Comparison of ENCODE assay signal across 17 mouse cellular contexts in the genomic region with DNA sequence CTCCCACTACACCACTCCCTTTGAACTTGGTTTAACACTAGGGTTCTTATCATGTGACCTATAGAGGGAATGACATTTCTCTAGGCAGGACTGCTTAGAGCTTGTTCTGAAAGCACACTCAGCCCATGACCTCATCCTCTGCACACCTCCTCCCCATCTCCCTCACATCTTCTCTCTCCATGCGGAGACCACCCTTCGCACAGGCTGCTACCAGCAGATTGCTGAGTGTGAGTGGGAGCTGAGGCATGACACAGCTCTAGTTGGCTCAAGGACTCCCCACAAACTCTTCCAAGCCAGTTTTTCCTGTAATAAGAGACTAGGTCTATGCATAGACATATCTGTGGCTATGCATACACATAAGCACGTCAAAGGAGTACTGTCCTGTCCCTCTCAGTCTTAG.
"Had no signal": no experiment of that assay in that cellular context is flagged by ENCODE, and none has a peak within 500 bp of the region (broad histone marks: within the 10 kb centered on the region; RNA-seq: fewer than 3 reads in every experiment).

No protein-coding gene starts in this region.

- H3K4me3 ChIP-seq: liver, embryonic 15.5 days; lung, embryonic 15.5 days; megakaryocyte, embryonic 14.5 days; midbrain, embryonic 13.5 days; midbrain, embryonic 15.5 days; neural tube, embryonic 12.5 days had no signal

- H3K27ac ChIP-seq: liver, embryonic 15.5 days; lung, embryonic 15.5 days; macrophage; midbrain, embryonic 13.5 days; midbrain, embryonic 15.5 days; neural tube, embryonic 12.5 days had no signal

- H3K9ac ChIP-seq: liver, embryonic 15.5 days; liver, postnatal 0 days; lung, embryonic 15.5 days; midbrain, embryonic 13.5 days; midbrain, embryonic 15.5 days; neural tube, embryonic 12.5 days had no signal

- DNase-seq: liver, postnatal 0 days; lung, adult 2 months; lung, postnatal 10 days; right cerebral cortex, postnatal 14 days; right cerebral cortex, postnatal 4 days; spleen, adult 18-20 months; thymus, adult 18-20 months; thymus, postnatal 14 days; thymus, postnatal 36 days had no signal

- H3K36me3 ChIP-seq: liver, embryonic 15.5 days; lung, embryonic 15.5 days; midbrain, embryonic 13.5 days; midbrain, embryonic 15.5 days; neural tube, embryonic 12.5 days had no signal

- ATAC-seq: liver, postnatal 0 days; midbrain, embryonic 13.5 days; midbrain, embryonic 15.5 days had no signal

- H3K9me3 ChIP-seq: liver, embryonic 15.5 days; lung, embryonic 15.5 days; midbrain, embryonic 13.5 days; midbrain, embryonic 15.5 days; neural tube, embryonic 12.5 days had no signal

- H3K4me2 ChIP-seq: liver, embryonic 15.5 days; lung, embryonic 15.5 days; midbrain, embryonic 11.5 days; midbrain, embryonic 13.5 days; midbrain, embryonic 15.5 days; neural tube, embryonic 12.5 days had no signal

- H3K27me3 ChIP-seq: liver, embryonic 15.5 days; lung, embryonic 15.5 days; megakaryocyte, embryonic 14.5 days; midbrain, embryonic 13.5 days; midbrain, embryonic 15.5 days; neural tube, embryonic 12.5 days had no signal

- H3K4me1 ChIP-seq: liver, embryonic 15.5 days; lung, embryonic 15.5 days; megakaryocyte, embryonic 14.5 days; midbrain, embryonic 13.5 days; midbrain, embryonic 15.5 days; neural tube, embryonic 12.5 days had no signal
